Mouse (Mus musculus): ENCODE data around the gene Slc4a5.
"Not testable (repeated sequence)": the region's sequence is repeated elsewhere in the genome, so short reads cannot be mapped to it uniquely, and the experiment has no call there.

Slc4a5 gene

DNA sequence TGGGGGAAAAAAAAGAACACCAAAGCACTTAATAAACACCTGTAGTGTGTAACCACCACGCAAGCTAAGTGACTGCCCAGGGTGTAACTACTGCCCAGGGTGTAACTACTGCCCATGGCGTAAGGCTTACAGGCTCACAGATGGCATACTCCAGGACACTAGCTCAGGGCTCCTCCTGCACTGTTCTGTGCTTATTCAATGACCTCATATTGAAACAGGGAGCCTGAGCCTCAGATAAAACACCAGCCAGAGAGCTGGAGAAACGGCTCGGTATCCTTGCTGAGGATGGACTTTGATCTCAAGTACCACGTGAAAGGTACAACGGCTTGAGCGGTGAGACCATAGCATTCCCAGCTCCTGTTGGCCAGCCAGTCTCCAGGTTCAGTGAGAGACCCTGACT, 92.4 kb downstream of the Slc4a5 start:
- no peak for DNase-seq

GRCm38 (mm10) chr6:83312514-83312913, 92.9 kb downstream of the Slc4a5 start:
- no peak for DNase-seq

DNA sequence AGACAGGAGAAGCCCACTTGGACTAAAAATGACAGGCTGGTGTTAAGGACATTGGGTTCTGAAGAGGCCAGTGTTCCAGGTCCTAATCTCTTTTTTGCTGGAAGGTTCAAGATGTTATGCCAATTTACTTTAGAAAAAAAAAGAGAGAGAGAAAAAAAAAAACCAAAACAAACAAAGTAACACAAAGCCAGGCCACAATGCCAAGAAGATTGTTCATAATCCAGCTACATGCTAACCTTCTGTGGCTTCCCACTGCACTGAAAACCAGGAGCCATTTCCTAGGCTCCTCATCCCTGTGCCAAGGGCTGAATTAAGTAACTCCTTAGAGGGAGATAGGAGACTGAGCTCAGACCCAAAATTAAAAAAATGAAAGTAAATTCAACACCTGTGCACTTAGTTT, 95.7 kb downstream of the Slc4a5 start:
- no peak for DNase-seq

DNA sequence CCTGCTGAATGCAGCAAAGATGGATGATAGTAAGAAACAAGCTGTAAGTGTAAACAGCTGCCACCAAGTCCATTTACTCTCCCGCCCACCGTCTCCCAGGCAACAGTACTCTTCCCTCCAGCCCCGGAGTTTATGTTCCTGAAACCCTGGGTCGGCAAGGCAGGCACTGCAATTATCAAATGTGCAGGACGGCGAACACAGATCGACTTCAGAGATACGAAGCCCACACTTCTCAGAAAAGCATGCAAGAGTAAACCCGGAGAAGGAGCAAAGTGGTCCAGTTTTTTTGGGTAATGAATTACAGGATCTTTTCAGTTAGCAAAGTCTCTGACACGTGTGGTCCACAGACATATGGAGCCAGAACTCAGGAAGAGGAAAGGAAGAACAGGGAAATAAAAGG, 96.4 kb downstream of the Slc4a5 start:
- peak; percentile 28 for DNase-seq

GRCm38 (mm10) chr6:83317108-83317741, 97.6 kb downstream of the Slc4a5 start:
- DNase-seq = peak; percentile 95

- no peak for DNase-seq
Measured at GRCm38 (mm10) chr6:83321927-83322326, 102.3 kb downstream of the Slc4a5 start.

DNA sequence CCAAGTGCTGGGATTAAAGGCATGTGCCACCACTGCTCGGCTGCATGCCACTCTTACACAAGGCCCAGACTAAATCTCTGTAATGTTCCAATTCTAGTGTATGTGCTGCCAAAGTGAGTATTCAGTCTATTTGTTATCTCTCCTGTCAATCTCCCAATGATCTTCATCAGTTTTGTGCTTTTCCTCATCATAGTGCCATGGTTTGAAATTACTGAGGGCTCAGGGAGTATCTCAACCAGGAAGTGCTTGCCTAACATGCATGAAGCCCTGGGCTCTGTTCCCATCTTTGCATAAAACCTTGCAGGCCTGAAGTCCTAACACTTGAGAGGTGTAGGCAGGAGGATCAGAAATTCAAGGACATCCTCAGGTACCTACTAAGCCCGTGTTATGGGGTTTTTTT, 103.2 kb downstream of the Slc4a5 start:
- DNase-seq = no peak

GRCm38 (mm10) chr6:83323652-83324419, 104.2 kb downstream of the Slc4a5 start:
- no peak for DNase-seq

DNA sequence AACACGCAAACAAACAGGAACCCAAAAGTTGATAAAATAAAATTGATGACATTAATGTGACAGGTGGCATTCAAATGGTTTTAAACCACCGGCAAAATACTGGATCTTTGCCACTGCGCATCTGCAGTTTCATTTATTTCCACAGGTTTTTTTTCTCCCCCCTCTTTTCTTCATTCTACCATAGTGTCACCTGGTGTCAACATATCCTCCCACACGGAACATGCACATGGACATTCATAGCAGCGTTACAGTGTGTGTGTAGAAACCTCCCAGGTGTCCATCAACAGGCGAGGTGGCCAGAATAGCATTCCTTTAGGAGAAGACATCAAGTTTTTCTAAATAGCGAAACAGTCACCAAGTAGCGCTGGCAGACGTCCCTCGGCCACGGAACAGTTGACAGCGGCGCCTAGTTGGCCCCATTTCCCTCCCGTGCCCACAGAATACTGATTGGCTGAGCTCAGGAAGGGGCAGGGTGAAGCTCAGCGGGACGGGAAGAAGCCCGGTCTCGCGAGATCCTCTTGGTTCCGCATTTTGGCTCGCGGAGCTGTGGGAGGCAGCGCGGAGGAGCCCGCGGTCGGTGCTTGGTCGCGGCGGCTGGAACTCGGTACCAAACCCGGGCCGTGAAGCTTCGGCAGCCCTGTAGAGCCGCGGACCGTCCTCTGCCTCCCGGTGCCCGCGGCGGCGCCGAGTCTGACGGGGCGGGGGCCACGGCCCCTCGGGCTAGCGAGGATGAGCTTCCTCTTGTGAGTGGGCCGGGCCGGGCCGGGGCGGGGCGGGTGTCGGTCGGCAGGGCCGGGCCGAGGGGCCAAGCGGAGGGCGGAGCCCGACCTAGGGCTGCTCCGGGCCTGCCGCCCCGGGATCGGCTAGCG, 106.1 kb downstream of the Slc4a5 start, which contains the start of the genes Mthfd2 and Mob1a:
Gene Mthfd2 (minus strand): TSS at position 384 of the 869 bp plus-strand sequence.
Gene Mob1a (plus strand): TSS at position 492 of the 869 bp plus-strand sequence.
- peak; percentile 97 for DNase-seq

- DNase-seq = no peak
Measured at GRCm38 (mm10) chr6:83326394-83326736, 106.7 kb downstream of the Slc4a5 start.

- DNase-seq = no peak
Measured at GRCm38 (mm10) chr6:83326761-83327160, 107.1 kb downstream of the Slc4a5 start.

DNA sequence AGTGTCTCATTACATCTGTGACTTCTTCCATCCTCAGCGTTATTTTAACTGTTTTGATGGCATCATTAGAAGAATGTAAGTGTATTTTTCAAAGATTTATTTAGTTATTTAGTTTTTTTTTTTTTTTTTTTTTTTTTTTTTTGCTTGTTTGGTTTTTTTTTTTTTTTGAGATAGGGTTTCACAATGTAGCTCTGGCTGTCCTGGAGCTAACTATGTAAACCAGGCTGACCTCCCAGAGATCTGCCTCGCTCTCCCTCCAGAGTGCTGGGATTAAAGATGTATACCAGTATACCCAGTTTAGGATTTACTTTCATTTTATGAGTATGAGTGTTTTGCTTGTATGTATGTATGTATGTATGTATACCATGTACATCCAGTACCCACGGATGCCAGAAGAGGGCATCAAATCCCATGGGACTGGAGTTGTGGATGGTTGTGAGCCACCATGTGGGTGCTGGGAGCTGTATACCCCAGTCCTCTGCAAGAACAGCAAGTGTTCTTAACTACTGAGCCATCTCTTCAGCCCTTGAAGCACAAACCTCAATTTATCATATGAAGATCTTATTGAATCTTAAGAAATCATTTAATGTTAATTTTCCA, 108.1 kb downstream of the Slc4a5 start:
- no peak for DNase-seq

GRCm38 (mm10) chr6:83341387-83341786, 121.8 kb downstream of the Slc4a5 start:
- no peak for DNase-seq

- DNase-seq = no peak
Measured at GRCm38 (mm10) chr6:83342957-83343356, 123.3 kb downstream of the Slc4a5 start.

DNA sequence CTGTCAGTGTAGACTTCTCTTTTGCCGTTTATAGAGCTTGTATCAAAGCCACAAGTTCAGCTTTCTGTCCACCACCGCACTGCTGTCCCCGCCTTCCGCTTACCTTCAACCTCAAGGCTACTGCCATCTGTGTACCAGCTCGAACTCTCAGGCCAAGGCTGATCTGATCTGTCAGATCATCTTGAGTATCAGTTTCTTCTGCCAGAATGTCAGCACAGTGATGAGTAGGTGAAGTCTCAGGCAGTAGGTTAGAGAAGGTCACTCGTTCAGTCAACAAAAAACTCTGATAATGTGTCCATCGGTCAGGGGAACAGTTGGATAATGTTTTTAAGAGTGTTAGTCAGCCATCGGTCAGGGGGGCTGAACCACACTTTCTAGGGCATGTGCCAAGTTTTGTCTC, 125.7 kb downstream of the Slc4a5 start:
- not testable (repeated sequence) for DNase-seq

DNA sequence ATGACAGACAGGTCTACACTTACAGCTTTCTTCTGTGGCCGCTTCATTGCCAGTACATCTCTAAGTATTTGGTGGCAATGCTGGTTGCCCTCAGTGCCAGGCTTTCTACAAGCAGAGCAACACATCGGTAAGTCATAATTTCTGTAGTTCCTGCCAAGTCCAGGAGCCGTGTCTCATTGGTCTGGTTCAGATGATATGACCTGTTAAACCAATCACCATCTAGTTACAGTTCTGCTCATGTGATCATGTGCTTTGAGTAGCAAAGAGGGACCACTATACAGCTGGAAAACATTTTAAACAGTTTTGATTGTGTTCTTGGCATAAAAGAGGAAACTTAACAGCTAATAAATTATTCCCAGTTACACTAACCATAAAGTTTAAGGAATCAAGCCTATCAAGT, 128.3 kb downstream of the Slc4a5 start:
- DNase-seq = no peak

DNA sequence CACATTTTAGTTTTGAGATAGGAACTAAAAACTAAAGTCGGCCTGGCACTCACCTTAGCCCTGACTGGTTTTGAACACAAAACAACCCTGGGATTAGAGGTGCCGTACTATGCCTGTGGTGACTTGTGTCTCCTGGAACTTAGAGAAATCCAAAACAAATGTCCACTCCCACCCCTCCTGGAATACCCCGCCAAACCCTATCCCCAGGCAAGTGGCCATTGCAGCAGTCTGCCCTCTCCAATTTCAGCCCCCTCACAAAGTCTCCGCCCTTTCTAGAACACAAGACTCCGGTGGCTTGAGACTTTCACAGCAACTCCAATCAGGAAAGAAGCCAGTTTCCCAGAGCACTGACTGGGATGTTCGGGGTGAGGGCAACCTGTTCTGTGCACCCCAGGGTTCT, 129.2 kb downstream of the Slc4a5 start, which contains the start of gene Bola3:
Gene Bola3 (plus strand): TSS at position 275 of the 400 bp plus-strand sequence.
- DNase-seq = no peak

DNA sequence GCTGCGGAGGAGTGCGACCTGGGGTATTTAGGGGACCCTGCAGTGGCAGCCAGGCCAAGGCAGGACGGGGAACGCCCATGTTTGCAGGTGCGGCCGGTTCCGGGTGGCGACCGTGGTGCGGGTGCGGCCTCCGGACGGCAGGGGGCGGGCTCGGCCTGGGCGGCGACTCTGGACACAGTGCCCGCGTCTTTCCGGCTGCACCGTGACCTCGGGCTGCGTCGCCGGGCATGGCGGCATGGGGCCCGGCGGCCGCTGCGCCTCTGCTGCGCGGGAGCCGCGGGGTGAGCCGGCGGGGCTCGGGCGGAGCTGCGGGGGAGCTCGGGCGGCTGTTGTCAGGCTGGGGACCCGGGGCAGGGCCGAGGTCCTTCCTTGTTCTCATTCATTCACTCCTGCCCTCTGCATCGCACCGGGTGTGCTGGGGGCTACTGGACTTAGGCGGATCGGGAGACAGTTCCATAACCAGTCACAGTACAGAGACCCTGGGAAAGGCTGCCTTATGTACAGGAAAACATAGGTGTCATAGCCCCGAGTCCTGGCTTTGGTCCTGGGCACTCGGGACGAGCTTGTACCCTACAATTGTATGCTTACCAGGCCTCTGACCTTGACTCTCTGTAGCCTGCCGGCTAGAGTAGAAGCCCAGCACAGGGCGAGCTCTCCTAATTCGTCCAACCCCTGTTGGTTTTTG, 129.8 kb downstream of the Slc4a5 start:
- peak; percentile 95 for DNase-seq

DNA sequence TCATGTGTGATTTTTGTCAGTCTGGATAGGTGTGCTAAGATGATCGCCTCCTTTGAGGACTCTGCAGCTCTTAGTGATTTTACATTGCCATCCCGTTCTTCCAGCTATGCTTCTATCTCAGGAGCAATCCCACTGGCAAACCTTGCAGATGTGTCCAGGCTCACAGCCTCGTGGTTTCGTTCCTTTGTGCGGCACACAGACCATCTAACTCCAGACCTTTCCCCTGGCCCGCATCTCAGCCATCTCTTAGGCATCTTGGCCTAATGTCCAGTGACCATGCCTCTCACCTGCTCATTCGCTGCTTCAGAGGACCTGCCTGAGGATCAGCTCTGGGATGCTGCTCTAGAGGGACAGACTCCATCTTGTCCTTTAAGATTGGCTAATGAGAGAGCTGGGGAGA, 130.5 kb downstream of the Slc4a5 start:
- DNase-seq = no peak

DNA sequence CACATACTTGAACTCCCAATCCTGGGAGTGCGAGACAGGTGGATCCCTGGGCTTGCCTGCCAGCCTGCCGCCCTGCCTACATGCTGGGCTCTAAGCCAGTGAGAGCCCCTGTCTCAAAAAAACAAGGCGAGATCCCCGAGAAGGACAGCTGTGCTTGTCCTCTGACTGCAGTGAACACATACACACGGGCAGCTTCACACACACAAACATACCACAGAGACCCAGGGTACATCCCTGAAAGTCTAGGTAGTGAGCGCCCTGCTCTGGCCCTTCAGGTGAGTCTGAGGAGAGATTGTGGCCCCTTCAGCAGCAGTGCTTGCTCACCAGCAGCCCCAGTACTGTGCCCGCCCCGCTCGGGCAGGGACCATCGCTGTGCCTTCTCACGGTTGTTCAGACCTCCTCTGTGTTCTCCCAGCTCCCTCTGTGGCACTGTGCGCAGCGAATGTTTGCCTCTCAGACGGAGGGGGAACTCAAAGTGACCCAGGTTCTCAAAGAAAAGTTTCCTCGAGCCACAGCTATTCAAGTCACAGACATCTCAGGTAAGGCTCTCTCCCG, 131.3 kb downstream of the Slc4a5 start:
- DNase-seq = no peak

DNA sequence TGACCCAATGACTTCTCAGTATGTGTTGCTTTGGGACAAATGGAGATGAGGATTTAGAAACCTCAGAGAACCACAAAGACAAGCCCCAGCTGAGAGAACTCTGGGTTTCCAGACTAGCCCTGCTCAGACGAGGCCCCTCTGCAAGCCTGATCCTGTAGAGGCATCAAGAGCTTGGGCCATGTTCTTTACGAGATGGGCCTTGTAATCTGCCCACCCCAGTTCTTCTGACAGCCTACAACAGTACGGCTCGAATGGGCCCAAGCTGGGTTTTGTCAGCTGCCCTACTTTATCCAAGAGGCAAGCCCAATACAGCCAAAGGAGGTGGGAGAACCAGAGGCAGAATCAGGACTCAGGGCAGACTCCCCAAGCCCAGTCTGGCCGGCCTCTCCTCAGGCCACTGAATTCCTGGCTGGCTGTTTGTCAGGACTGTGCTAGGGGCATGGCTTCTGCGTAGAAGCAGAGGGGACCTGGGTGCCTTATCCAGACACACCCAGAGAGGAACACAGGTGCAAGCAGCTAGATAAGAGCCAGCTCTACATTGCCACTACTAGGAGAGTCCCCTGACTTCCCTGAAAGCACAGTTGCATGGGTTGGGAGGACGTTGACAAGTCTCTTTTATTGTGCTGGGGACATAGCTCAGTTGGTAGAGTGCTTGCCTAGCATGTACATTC, 132.0 kb downstream of the Slc4a5 start:
- no peak for DNase-seq

Measured in kidney, postnatal 10 days (tissue).